ENCODE assay signal across 15 mouse cellular contexts in the genomic region with DNA sequence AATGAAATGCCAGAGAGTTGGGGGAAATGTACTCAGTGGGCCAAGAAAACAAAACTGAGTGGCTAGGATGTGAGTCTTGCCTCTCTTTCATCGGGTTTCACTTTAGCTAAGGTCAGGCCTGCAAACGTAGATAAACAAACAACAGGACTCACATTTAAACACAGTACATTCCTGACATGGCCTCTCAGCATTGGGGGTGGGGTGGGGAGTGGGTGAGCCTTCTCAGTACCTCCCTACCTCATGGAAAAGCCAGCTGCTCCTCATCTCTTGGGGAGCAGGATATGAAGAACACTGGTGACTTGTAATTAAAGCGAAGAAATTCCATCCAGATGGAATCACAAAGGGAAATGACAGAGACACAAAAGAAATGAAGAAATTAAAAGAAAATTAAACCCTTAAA.
DNase-seq lines count a peak whose midpoint lies in the region; ATAC-seq lines count a peak whose summit lies in the region.
"Had no signal": no experiment of that assay in that cellular context is flagged by ENCODE, and none has a peak within 500 bp of the region (broad histone marks: within the 10 kb centered on the region; RNA-seq: fewer than 3 reads in every experiment).

No protein-coding gene starts in this region.

- DNase-seq in heart, adult 11 months: peak; percentile 91
- peak; percentile 33 for DNase-seq in kidney, postnatal 10 days
- DNase-seq in kidney, adult 9 months: no peak
- DNase-seq in embryo, embryonic 10.5 days (ENCODE audit: low spot score): peak; percentile 61
- DNase-seq in lung, postnatal 14 days: peak; percentile 8
- DNase-seq in testis, postnatal 14 days (ENCODE audit: low spot score): no peak
- no peak for DNase-seq in urinary bladder, postnatal 14 days (ENCODE audit: low spot score)
- DNase-seq: cerebellum, adult 9-11 months; left cerebral cortex, postnatal 4 days; midbrain, embryonic 14.5 days; right cerebral cortex, adult 18-20 months; thymus, postnatal 36 days had no signal

- H3K4me2 ChIP-seq in heart, embryonic 11.5 days: no peak overlapping the region
- H3K4me2 ChIP-seq: liver, embryonic 15.5 days; neural tube, embryonic 13.5 days had no signal

- no peak overlapping the region for H3K4me3 ChIP-seq in heart, embryonic 11.5 days (ENCODE audit: low read depth, low read length)
- H3K4me3 ChIP-seq: liver, embryonic 15.5 days; neural tube, embryonic 13.5 days had no signal

- no peaks in the 10 kb centered on the region for H3K36me3 ChIP-seq in heart, embryonic 11.5 days (ENCODE audit: control insufficient read depth, insufficient read depth, low read length)
- H3K36me3 ChIP-seq: liver, embryonic 15.5 days; neural tube, embryonic 13.5 days had no signal

- no peak overlapping the region for H3K9ac ChIP-seq in heart, embryonic 11.5 days (ENCODE audit: low read depth, low read length)
- H3K9ac ChIP-seq: liver, embryonic 15.5 days; neural tube, embryonic 13.5 days had no signal

- no peak overlapping the region for H3K27ac ChIP-seq in heart, embryonic 11.5 days (ENCODE audit: low read depth, low read length)
- H3K27ac ChIP-seq: liver, embryonic 15.5 days; neural tube, embryonic 13.5 days had no signal

- H3K4me1 ChIP-seq in heart, embryonic 11.5 days (ENCODE audit: control insufficient read depth, insufficient read depth, low read length): no peaks in the 10 kb centered on the region
- H3K4me1 ChIP-seq: liver, embryonic 15.5 days; neural tube, embryonic 13.5 days had no signal

- no peak for ATAC-seq in heart, embryonic 11.5 days (replicated peaks; ENCODE audit: insufficient number of reproducible peaks, low FRiP score, low TSS enrichment)

- WGBS in heart, embryonic 11.5 days (ENCODE audit: insufficient replicate concordance): 38% methylated on average over 3 of the region's 3 CpGs

- no peaks in the 10 kb centered on the region for H3K9me3 ChIP-seq in heart, embryonic 11.5 days (replicated peaks; ENCODE audit: control insufficient read depth, low read length)
- H3K9me3 ChIP-seq: liver, embryonic 15.5 days; neural tube, embryonic 13.5 days had no signal

- no peaks in the 10 kb centered on the region for H3K27me3 ChIP-seq in heart, embryonic 11.5 days (ENCODE audit: control insufficient read depth, insufficient read depth, low read length)
- H3K27me3 ChIP-seq: liver, embryonic 15.5 days; neural tube, embryonic 13.5 days had no signal

Comparison
In these comparisons a context has a peak if more than half of its experiments do, and no peak if none do; other contexts are left out.
1. DNase-seq: peak in heart, adult 11 months (single experiment), kidney, postnatal 10 days (single experiment), embryo, embryonic 10.5 days (single experiment) and lung, postnatal 14 days (single experiment); none in kidney, adult 9 months (single experiment), testis, postnatal 14 days (single experiment) and urinary bladder, postnatal 14 days (single experiment).